Mouse (Mus musculus): ENCODE measurements around the gene Gpr161. TPM values are rescaled to one million over a fixed set of nuclear protein-coding genes. Genes with fewer than 3 reads are reported as not detected.
A peak's percentile ranks its signal among the peaks of the same experiment; 100 is the strongest.

The Gpr161 gene
- 0.21 and 0.29 TPM in 2 replicates for polyA plus RNA-seq (2015; fragmentation: Nextera tagmentation; extraction: Ambion mirVana)

DNA sequence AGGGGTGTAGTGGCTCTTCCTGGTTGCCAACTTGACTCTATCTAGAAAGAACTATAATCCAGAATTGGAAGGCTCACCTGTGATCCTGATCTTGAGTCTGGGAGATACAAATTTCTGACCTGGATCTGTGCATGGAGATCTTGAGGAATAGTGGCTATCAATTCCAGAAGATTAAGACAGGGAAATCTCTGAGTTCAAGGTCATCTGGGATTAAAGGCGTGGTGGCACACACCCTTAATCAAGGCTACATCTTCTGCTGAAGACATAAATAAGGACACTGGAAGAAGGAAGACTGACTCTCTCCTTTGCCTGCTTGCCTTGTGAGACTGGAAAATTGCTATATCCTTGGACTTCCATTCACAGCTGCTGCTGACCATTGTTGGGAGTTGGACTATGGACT lies at the start of gene Gpr161:
Gene Gpr161, plus strand, starts transcription at position 301 of the 400 bp plus-strand sequence.
- no peak for DNase-seq (ENCODE audit: low spot score)

- no peak for DNase-seq (ENCODE audit: low spot score)
Measured at GRCm38 (mm10) chr1:165246587-165246986, 49.0 kb upstream of the Gpr161 start.

DNA sequence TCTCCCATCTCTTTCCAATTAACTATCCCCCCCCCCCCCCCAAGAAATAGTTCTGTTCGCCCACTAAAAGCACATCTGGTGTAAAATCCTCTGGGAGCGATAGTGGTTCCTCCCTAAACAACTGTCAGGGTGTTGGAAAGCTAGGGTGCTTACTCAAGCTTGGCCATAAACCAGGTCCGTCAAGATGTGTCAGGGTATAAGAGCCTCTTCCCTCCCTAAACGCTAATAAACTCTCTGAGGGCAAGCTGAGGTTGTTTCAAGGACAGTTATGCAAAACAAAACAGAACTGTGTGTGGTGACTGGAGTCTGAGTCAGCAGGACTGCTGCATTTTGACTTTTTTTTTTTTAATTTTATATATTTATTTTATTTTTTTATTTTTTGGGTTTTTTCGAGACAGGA lies 48.5 kb upstream of the Gpr161 start:
- no peak for DNase-seq (ENCODE audit: low spot score)

- no peak for DNase-seq (ENCODE audit: low spot score)
Measured at GRCm38 (mm10) chr1:165247788-165248187, 47.8 kb upstream of the Gpr161 start.

DNA sequence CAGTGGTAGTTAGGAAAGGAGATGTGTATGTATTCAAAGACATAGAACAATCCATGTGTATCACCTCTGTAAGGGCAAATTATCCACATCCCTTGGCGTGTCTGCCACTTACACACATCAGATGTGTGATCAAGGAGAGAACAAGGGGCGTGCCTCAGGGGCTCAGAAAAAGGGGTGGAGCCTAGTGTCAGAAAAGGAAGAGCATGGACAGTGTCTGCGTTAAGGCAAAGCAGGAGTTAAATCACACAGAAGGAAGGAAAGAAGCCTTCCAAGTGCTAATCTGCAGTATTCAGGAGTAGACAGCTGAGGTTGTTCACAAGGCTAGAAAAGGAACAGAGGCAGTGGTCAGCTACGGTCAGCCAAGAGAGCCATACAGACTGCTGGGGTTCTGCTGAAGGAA lies 46.7 kb upstream of the Gpr161 start:
- no peak for DNase-seq (ENCODE audit: low spot score)

DNA sequence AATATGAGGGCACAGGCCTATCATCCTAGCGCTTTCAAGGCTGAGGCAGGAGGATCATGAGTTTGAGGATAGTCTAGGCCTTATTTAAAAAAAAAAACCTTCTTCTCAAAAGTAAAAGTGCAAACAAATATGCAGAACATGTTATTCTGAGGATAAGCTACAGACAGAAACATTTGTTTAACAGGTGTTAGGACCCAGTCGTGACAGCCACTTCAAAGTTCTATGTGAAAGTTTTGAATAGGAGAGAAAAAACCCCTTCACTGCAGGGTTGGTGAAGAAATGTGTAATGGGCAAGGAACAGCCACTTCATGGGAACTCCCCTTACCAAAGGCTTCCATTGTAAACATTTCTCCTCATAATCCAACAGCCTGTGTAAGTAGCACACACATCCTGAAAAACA lies 45.0 kb upstream of the Gpr161 start:
- no peak for DNase-seq (ENCODE audit: low spot score)

DNA sequence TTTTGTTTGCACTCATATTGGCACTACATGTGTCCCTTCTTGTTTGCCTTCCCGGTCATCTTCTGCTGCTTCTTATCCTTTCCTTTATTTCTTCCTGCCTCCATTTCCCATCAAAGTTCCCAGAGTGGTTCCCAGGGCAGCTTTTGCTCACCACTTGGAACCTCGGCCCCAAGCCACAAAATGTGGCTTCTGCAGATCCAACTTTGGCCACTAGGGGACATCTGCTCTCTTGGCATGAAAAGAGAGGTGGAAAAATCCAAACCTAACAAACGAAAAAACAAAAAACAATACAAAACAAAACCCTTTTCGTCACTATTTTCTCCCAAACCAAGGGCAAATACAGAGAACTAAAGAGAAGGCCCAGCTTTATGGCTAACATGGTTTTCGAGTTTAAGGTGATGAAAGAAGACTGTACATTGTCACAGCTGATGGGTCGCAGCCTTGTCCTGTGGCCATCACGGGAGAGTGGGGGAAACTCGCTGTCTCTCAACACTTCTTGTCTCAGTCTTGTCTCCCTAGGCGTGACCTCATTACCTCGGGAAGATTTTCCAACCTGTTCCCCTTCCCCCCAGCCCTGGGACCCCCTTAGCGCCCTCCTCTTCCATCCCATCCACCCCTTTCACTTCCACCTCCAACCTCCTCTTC lies 43.4 kb upstream of the Gpr161 start:
- peak; percentile 53 for DNase-seq (ENCODE audit: low spot score)

GRCm38 (mm10) chr1:165274946-165275345 lies 20.6 kb upstream of the Gpr161 start:
- DNase-seq (ENCODE audit: low spot score), result no peak

GRCm38 (mm10) chr1:165280741-165281140 lies 14.8 kb upstream of the Gpr161 start:
- DNase-seq (ENCODE audit: low spot score), result no peak

DNA sequence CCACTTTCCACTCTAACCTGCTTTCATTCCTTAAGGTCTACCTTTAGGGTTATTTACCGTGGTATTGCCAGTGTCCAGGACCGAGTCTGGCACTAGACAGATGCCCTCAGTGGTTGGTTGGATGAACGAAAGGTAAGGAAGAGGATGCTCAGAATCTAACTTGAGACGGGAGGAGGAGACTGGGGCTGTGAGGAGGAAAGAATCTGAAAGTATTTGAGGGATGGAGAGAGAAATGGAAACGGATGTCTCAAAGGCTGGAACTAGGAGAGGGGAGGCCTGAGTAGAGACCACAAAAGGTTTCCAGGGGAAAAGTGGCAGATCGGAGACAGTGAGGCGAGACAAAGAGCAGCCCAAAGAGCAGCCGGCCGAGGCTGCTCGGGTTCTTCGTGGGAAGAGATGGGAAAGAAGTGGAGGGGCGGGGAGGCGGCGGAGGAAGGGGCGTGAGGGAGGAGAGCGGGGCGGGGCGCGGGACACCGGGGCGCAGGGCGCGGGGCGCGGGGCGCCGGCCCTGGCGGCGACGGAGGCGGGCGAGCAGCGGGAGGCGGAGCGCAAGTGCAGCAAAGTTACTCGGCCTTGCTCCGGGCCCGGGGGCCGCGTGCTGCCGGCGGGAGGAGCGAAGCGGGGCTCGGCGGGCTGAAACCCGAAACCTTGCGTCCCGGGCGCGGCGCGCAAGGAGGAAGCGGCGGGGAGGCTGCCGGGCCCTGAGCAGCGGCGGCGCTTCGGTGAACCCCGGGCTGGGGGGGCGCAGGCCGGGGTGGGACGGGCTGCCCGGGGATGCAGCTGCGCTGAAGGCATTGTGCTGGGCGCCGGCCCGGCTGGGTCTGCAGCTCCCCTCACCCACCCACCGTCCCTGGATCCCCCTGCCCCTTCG lies 14.0 kb upstream of the Gpr161 start:
- DNase-seq (ENCODE audit: low spot score), result peak; percentile 37

GRCm38 (mm10) chr1:165282222-165282966 lies 13.2 kb upstream of the Gpr161 start:
- DNase-seq (ENCODE audit: low spot score), result no peak

DNA sequence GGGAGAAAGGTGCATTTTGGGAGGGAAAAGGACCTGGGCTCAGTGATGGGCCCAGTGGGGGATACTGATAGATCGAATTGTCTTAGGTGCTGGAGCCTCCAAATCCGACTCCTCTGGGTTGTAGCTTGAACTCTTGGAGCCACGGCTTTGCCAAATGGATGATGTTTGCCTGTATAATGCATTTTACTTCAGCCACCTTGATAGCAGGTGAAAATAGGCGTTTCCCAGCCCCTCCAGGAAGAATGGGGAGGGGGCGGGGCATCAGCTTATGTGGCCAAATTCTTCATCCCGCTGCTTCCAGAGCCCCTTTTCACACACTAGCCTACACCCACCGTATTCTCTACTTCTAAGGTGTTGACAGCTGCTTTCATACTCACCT lies 12.6 kb upstream of the Gpr161 start:
- DNase-seq (ENCODE audit: low spot score), result no peak

GRCm38 (mm10) chr1:165284096-165284495 lies 11.5 kb upstream of the Gpr161 start:
- no peak for DNase-seq (ENCODE audit: low spot score)

GRCm38 (mm10) chr1:165288165-165288564 lies 7.4 kb upstream of the Gpr161 start:
- no peak for DNase-seq (ENCODE audit: low spot score)

DNA sequence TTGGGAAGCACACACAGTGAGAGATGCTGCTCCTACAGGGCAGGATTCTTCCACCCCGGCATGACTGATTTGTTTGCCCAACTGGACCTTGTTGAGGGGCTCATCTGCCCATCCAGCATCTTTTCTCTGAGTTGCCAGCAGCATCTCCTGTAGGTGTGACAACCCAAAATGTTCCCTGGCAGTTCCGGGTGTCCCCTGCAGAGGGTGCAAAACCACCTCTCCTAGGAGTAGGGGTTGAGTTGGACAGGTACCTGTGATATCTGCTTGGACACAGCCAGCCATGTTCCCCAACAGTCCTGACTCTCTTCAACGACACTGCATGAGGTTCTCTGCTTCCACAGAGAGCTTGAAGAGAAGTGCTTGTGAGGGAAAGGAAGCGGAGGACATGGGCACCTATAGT lies 5.8 kb upstream of the Gpr161 start:
- peak; percentile 11 for DNase-seq (ENCODE audit: low spot score)

GRCm38 (mm10) chr1:165291606-165292005 lies 4.0 kb upstream of the Gpr161 start:
- DNase-seq (ENCODE audit: low spot score), result no peak

DNA sequence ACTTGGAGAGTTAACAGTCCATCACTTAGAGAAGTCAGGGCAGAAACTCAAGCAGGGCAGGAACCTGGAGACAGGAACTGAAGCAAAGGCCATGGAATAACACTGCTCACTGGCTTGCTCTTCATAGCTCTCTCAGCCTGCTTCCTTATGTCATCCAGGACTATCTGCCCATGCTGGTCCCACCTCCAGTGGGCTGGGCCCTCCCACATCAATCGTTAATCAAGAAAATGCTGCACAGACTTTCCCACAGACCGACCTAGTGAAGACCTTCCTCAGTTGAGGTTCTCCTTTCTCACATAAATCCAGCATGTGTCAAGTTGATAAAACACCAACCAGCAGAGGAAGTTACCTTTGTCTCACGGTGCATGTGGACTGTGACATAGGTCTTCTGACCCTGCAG lies 5.5 kb downstream of the Gpr161 start:
- no peak for DNase-seq (ENCODE audit: low spot score)

GRCm38 (mm10) chr1:165301567-165301966 lies 6.0 kb downstream of the Gpr161 start:
- DNase-seq (ENCODE audit: low spot score), result no peak

GRCm38 (mm10) chr1:165302455-165303208 lies 7.0 kb downstream of the Gpr161 start:
- DNase-seq (ENCODE audit: low spot score), result no peak

GRCm38 (mm10) chr1:165303209-165303608 lies 7.6 kb downstream of the Gpr161 start:
- DNase-seq (ENCODE audit: low spot score), result no peak

- no peak for DNase-seq (ENCODE audit: low spot score)
Measured at GRCm38 (mm10) chr1:165304341-165304740, 8.8 kb downstream of the Gpr161 start.

Measured in thymus, postnatal 0 days (tissue).